Mouse (Mus musculus): ENCODE measurements at regions not wholly inside any gene's neighbourhood (a gene's known extent, or its start where the extent isn't known, plus 50 kb on each side); places are given as distances from the start of the nearest gene placed in this dataset.

DNA sequence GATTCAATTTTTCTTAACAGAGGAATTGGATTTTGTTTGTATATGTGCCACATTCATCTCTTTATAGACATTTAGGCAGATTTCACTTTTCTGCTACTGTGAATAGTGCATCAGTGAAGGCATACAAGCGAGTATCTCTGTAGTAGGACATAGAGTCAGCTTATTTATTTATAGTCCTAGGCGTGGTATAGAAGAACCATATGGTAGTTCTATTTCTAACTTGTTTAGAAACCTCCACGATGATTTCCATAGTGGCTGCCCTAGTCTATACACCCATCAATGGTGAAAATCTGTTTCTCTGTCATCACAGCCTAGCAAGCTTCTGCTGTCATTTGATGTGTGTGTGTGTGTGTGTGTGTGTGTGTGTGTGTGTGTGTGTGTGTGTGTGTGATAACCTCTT, 387.6 kb downstream of the Kctd12 start:
- Histone ChIP-seq H3K4me2 (ENCODE audit: low read depth) (no peak overlapping the region), H3K36me3 (replicated peaks; ENCODE audit: control insufficient read depth, insufficient read depth, low read depth) (no peaks in the 10 kb centered on the region), H3K9ac (replicated peaks) (no peak overlapping the region), H3K4me1 (replicated peaks; ENCODE audit: control insufficient read depth in 2 of 2, insufficient read depth in 2 of 2, low read length in 1 of 2) (no peaks in the 10 kb centered on the region), H3K9me3 (ENCODE audit: control insufficient read depth, low read length) (no peaks in the 10 kb centered on the region), H3K4me3 (ENCODE audit: insufficient read depth in 1 of 2, low read depth in 2 of 2, low read length in 2 of 2) (no peak overlapping the region), H3K27me3 (ENCODE audit: control insufficient read depth, insufficient read depth, low read length) (no peaks in the 10 kb centered on the region), H3K27ac (no peak overlapping the region)
- no peak for TF ChIP-seq CTCF (IDR thresholded peaks at IDR 0.05; ENCODE audit: low read depth)
- TF ChIP-seq EP300 (IDR thresholded peaks at IDR 0.05; ENCODE audit: low read depth): no peak
- 46% methylated on average over 3 of the region's 3 CpGs for WGBS (ENCODE audit: insufficient replicate concordance)
- DNase-seq (ENCODE audit: low read depth in 3 of 3, low spot score in 3 of 3) (no peak), ATAC-seq (ENCODE audit: insufficient read depth) (no peak)

GRCm38 (mm10) chr14:102553781-102554180, 428.7 kb downstream of the Kctd12 start:
- Histone ChIP-seq H3K4me1 (replicated peaks; ENCODE audit: control insufficient read depth in 2 of 2, insufficient read depth in 2 of 2, low read length in 1 of 2) (no peaks in the 10 kb centered on the region), H3K27me3 (ENCODE audit: control insufficient read depth, insufficient read depth, low read length) (no peaks in the 10 kb centered on the region), H3K9me3 (ENCODE audit: control insufficient read depth, low read length) (no peaks in the 10 kb centered on the region), H3K27ac (no peak overlapping the region), H3K4me2 (ENCODE audit: low read depth) (no peak overlapping the region), H3K9ac (replicated peaks) (no peak overlapping the region), H3K36me3 (replicated peaks; ENCODE audit: control insufficient read depth, insufficient read depth, low read depth) (no peaks in the 10 kb centered on the region), H3K4me3 (ENCODE audit: insufficient read depth in 1 of 2, low read depth in 2 of 2, low read length in 2 of 2) (no peak overlapping the region)
- WGBS (ENCODE audit: insufficient replicate concordance): 31% methylated on average over 2 of the region's 2 CpGs
- DNase-seq (ENCODE audit: low read depth in 3 of 3, low spot score in 3 of 3) (no peak), ATAC-seq (ENCODE audit: insufficient read depth) (no peak)
- TF ChIP-seq CTCF (IDR thresholded peaks at IDR 0.05; ENCODE audit: low read depth) (no peak), EP300 (IDR thresholded peaks at IDR 0.05; ENCODE audit: low read depth) (no peak)

DNA sequence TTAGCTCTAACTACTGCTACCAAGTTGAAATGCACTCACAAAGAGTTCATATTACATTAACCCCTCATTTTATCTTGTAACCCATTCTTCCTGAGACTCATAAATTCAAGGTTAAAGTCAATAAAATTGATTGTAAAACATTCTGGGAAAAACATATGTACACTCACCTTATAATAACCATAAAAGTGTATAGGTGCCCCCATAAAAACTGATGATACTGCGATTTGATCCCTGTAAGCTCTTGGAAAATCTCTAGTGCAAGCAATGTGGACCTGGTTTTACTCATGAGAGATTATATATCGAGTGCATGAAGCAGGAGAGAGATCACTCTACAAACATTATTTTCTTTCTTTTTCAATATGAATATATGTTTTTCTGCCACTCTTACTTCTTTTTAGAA, 429.8 kb downstream of the Kctd12 start:
- TF ChIP-seq EP300 (IDR thresholded peaks at IDR 0.05; ENCODE audit: low read depth) (no peak), CTCF (IDR thresholded peaks at IDR 0.05; ENCODE audit: low read depth) (no peak)
- Histone ChIP-seq H3K4me1 (replicated peaks; ENCODE audit: control insufficient read depth in 2 of 2, insufficient read depth in 2 of 2, low read length in 1 of 2) (no peaks in the 10 kb centered on the region), H3K4me2 (ENCODE audit: low read depth) (no peak overlapping the region), H3K9me3 (ENCODE audit: control insufficient read depth, low read length) (no peaks in the 10 kb centered on the region), H3K27ac (no peak overlapping the region), H3K9ac (replicated peaks) (no peak overlapping the region), H3K4me3 (ENCODE audit: insufficient read depth in 1 of 2, low read depth in 2 of 2, low read length in 2 of 2) (no peak overlapping the region), H3K36me3 (replicated peaks; ENCODE audit: control insufficient read depth, insufficient read depth, low read depth) (no peaks in the 10 kb centered on the region), H3K27me3 (ENCODE audit: control insufficient read depth, insufficient read depth, low read length) (no peaks in the 10 kb centered on the region)
- ATAC-seq (ENCODE audit: insufficient read depth) (no peak), DNase-seq (ENCODE audit: low read depth in 3 of 3, low spot score in 3 of 3) (no peak)
- WGBS (ENCODE audit: insufficient replicate concordance): 47% methylated on average over 2 of the region's 2 CpGs

- Histone ChIP-seq H3K9me3 (ENCODE audit: control insufficient read depth, low read length) (no peaks in the 10 kb centered on the region), H3K36me3 (replicated peaks; ENCODE audit: control insufficient read depth, insufficient read depth, low read depth) (no peaks in the 10 kb centered on the region), H3K4me2 (ENCODE audit: low read depth) (no peak overlapping the region), H3K27me3 (ENCODE audit: control insufficient read depth, insufficient read depth, low read length) (no peaks in the 10 kb centered on the region), H3K9ac (replicated peaks) (no peak overlapping the region), H3K4me3 (ENCODE audit: insufficient read depth in 1 of 2, low read depth in 2 of 2, low read length in 2 of 2) (no peak overlapping the region), H3K4me1 (replicated peaks; ENCODE audit: control insufficient read depth in 2 of 2, insufficient read depth in 2 of 2, low read length in 1 of 2) (no peaks in the 10 kb centered on the region), H3K27ac (no peak overlapping the region)
- DNase-seq (ENCODE audit: low read depth in 3 of 3, low spot score in 3 of 3): no peak
- no peak for ATAC-seq (ENCODE audit: insufficient read depth)
- WGBS (ENCODE audit: insufficient replicate concordance): 76% methylated on average over 9 of the region's 9 CpGs
- TF ChIP-seq EP300 (IDR thresholded peaks at IDR 0.05; ENCODE audit: low read depth) (no peak), CTCF (IDR thresholded peaks at IDR 0.05; ENCODE audit: low read depth) (no peak)
These were observed 457.4 kb downstream of the Kctd12 start for GRCm38 (mm10) chr14:102524894-102525577.

DNA sequence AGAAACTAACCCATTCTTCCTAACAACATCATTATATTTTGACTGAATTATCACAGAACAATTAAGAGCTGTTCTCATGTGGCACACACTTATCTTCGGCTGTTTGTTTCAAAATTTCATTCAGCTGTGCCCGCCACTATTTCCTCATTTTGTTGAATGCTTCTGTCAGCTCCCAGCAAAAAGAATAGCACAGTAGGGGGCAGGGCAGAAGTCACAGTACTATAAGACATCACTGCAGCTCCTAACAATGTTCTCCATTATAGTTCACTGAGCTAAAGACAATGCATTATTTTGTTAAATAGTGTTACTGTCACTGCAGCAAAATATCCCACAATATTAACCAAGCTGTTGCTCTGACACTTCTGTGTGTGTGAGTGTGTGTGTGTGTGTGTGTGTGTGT, 465.7 kb downstream of the Kctd12 start:
- DNase-seq (ENCODE audit: low read depth in 3 of 3, low spot score in 3 of 3) (no peak), ATAC-seq (ENCODE audit: insufficient read depth) (no peak)
- Histone ChIP-seq H3K9me3 (ENCODE audit: control insufficient read depth, low read length) (no peaks in the 10 kb centered on the region), H3K4me2 (ENCODE audit: low read depth) (no peak overlapping the region), H3K27me3 (ENCODE audit: control insufficient read depth, insufficient read depth, low read length) (no peaks in the 10 kb centered on the region), H3K9ac (replicated peaks) (no peak overlapping the region), H3K4me3 (ENCODE audit: insufficient read depth in 1 of 2, low read depth in 2 of 2, low read length in 2 of 2) (no peak overlapping the region), H3K4me1 (replicated peaks; ENCODE audit: control insufficient read depth in 2 of 2, insufficient read depth in 2 of 2, low read length in 1 of 2) (no peaks in the 10 kb centered on the region), H3K27ac (no peak overlapping the region), H3K36me3 (replicated peaks; ENCODE audit: control insufficient read depth, insufficient read depth, low read depth) (no peaks in the 10 kb centered on the region)
- TF ChIP-seq CTCF (IDR thresholded peaks at IDR 0.05; ENCODE audit: low read depth): no peak
- no peak for TF ChIP-seq EP300 (IDR thresholded peaks at IDR 0.05; ENCODE audit: low read depth)
- WGBS (ENCODE audit: insufficient replicate concordance): 9% methylated on average over 2 of the region's 2 CpGs
